Mouse (Mus musculus) granulocyte monocyte progenitor cell, adult 5-6 weeks (primary cell): ENCODE results near the gene Gm13420. TPM values are rescaled to one million over a fixed set of nuclear protein-coding genes. Genes with fewer than 3 reads are reported as not detected.
A peak's percentile ranks its signal among the peaks of the same experiment; 100 is the strongest.
"Not testable (repeated sequence)": the region's sequence is repeated elsewhere in the genome, so short reads cannot be mapped to it uniquely, and the experiment has no call there.

Experiments
- ATAC-seq: replicated peaks from 2 replicates; pipeline ENCODE4 v1.8.0; 2016; ENCODE audit warnings: mild to moderate bottlenecking, moderate TSS enrichment, inconsistent platforms; ENCODE audit not compliant: poor library complexity, severe bottlenecking
- total RNA-seq, 2 experiments: library from RNA; stranded (forward) in 1 of 2; stranded (reverse) in 1 of 2; fragments of 200-712, 200-1000 nt in 1 of 2; fragments of >200 nt in 1 of 2; fragmentation: Nextera tagmentation in 1 of 2; gene quantifications; 2 replicates each; pipeline ENCODE4 v1.2.3; 2014 to 2017

Gene Gm13420
- not detected in 2 replicates for total RNA-seq (2014; fragmentation: Nextera tagmentation)
- not detected in 2 replicates for total RNA-seq (2017)

- ATAC-seq: no peak
Observed at GRCm38 (mm10) chr2:29751497-29751896, at the start of gene Gm13420. TSS of gene Gm13420 (minus strand) at chr2:29751685.

- ATAC-seq: no peak
Observed at GRCm38 (mm10) chr2:29792772-29793487, 41.4 kb upstream of the Gm13420 start.

GRCm38 (mm10) chr2:29787937-29788681 lies 36.6 kb upstream of the Gm13420 start, which contains the start of gene Trub2:
TSS of gene Trub2 (minus strand) at chr2:29788502.
- ATAC-seq: peak; percentile 96

GRCm38 (mm10) chr2:29787104-29787917 lies 35.8 kb upstream of the Gm13420 start, which contains the start of gene Coq4:
TSS of gene Coq4 (plus strand) at chr2:29787493.
- ATAC-seq: peak; percentile 90

- no peak for ATAC-seq
Observed at GRCm38 (mm10) chr2:29784290-29784689, 32.8 kb upstream of the Gm13420 start.

GRCm38 (mm10) chr2:29781256-29781655 lies 29.8 kb upstream of the Gm13420 start:
- ATAC-seq: not testable (repeated sequence)

- ATAC-seq: peak; percentile 51
Observed at GRCm38 (mm10) chr2:29773323-29773722, 21.8 kb upstream of the Gm13420 start.

- peak; percentile 93 for ATAC-seq
Observed at GRCm38 (mm10) chr2:29771611-29772461, 20.4 kb upstream of the Gm13420 start.

- ATAC-seq: no peak
Observed at GRCm38 (mm10) chr2:29770162-29770561, 18.7 kb upstream of the Gm13420 start.

- ATAC-seq: no peak
Observed at GRCm38 (mm10) chr2:29768901-29769300, 17.4 kb upstream of the Gm13420 start.

GRCm38 (mm10) chr2:29767976-29768709 lies 16.7 kb upstream of the Gm13420 start:
- no peak for ATAC-seq

GRCm38 (mm10) chr2:29764831-29765230 lies 13.3 kb upstream of the Gm13420 start:
- ATAC-seq: peak; percentile 94

- no peak for ATAC-seq
Observed at GRCm38 (mm10) chr2:29755693-29756092, 4.2 kb upstream of the Gm13420 start.

- no peak for ATAC-seq
Observed at GRCm38 (mm10) chr2:29752397-29752796, 912 bp upstream of the Gm13420 start.

- ATAC-seq: no peak
Observed at GRCm38 (mm10) chr2:29748499-29748898, 3.0 kb downstream of the Gm13420 start.

- no peak for ATAC-seq
Observed at GRCm38 (mm10) chr2:29747852-29748251, 3.6 kb downstream of the Gm13420 start.

- peak; percentile 40 for ATAC-seq
Observed at GRCm38 (mm10) chr2:29747188-29747782, 4.2 kb downstream of the Gm13420 start.

- no peak for ATAC-seq
Observed at GRCm38 (mm10) chr2:29744256-29744655, 7.2 kb downstream of the Gm13420 start.

- no peak for ATAC-seq
Observed at GRCm38 (mm10) chr2:29741207-29741606, 10.3 kb downstream of the Gm13420 start.
